Mouse (Mus musculus) cortical plate, adult 2 months (tissue): ENCODE measurements at regions not wholly inside any gene's neighbourhood (a gene's known extent, or its start where the extent isn't known, plus 50 kb on each side); places are given as distances from the start of the nearest gene placed in this dataset.
"Not testable (repeated sequence)": the region's sequence is repeated elsewhere in the genome, so short reads cannot be mapped to it uniquely, and the experiment has no call there.

Experiments
- H3K27ac ChIP-seq: fragments of 200-500 bp; 2 replicates; pipeline ENCODE4 v1.5.1; 2012; ENCODE audit warnings: low read length, control low read depth, inconsistent platforms; ENCODE audit not compliant: insufficient read depth
- H3K4me1 ChIP-seq: fragments of 200-500 bp; 2 replicates; pipeline ENCODE4 v1.6.1; 2011; ENCODE audit warnings: low read length; ENCODE audit not compliant: control insufficient read depth, insufficient read depth
- H3K4me3 ChIP-seq: fragments of 200-500 bp; 2 replicates; pipeline ENCODE4 v1.5.1; 2011; ENCODE audit warnings: mild to moderate bottlenecking, low read length, control low read depth; ENCODE audit not compliant: insufficient read depth
- CTCF ChIP-seq: fragments of 200-500 bp; IDR thresholded peaks from 2 replicates; pipeline ENCODE4 v1.5.1; 2011; ENCODE audit warnings: mild to moderate bottlenecking, control low read depth, low read length; ENCODE audit not compliant: insufficient read depth; ENCODE audit errors: extremely low read depth
- POLR2A ChIP-seq: fragments of 200-500 bp; IDR thresholded peaks from 2 replicates; pipeline ENCODE4 v1.6.1; 2011; ENCODE audit warnings: mild to moderate bottlenecking, low read length, control low read depth; ENCODE audit not compliant: insufficient read depth; ENCODE audit errors: extremely low read depth

- H3K4me3 ChIP-seq, result no peak overlapping the region
- H3K4me1 ChIP-seq, result no peaks in the 10 kb centered on the region
- TF ChIP-seq CTCF (no peak), POLR2A (no peak)
- H3K27ac ChIP-seq, result no peak overlapping the region
These were observed 233.7 kb downstream of the Matn1 start for GRCm38 (mm10) chr4:131177889-131178288.

- not testable (repeated sequence) for H3K4me1 ChIP-seq, H3K4me3 ChIP-seq, H3K27ac ChIP-seq
- 0 out of 2 replicates have a peak, but pooled peaks have one; percentile 2 for TF ChIP-seq CTCF
These were observed 234.5 kb downstream of the Matn1 start for GRCm38 (mm10) chr4:131178642-131179041.

DNA sequence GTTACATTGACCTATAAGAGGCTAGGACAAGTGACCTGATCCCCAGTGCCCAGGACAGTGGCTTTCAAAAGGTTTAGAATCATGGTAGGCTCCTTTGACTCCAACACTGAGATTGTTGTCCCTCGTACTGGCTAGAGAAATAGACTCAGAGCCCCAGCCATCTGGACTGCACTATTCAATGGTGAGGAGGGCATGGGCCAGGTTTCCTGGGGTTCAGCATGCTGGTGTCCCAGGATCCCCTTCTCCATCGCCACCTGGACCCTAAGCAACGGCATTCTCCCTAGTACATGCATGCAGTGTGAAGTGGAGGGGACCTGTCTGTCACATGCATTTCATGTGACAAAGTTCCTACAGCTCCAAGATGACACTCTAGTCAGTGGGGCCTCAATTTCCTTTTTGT, 243.9 kb downstream of the Matn1 start:
- Histone ChIP-seq H3K4me3 (no peak overlapping the region), H3K4me1 (no peaks in the 10 kb centered on the region), H3K27ac (no peak overlapping the region)
- TF ChIP-seq CTCF, result no peak
- TF ChIP-seq POLR2A, result no peak

- Histone ChIP-seq H3K4me1 (no peaks in the 10 kb centered on the region), H3K4me3 (no peak overlapping the region), H3K27ac (no peak overlapping the region)
- TF ChIP-seq CTCF (no peak), POLR2A (no peak)
These were observed 247.1 kb downstream of the Matn1 start for GRCm38 (mm10) chr4:131191106-131191880.

DNA sequence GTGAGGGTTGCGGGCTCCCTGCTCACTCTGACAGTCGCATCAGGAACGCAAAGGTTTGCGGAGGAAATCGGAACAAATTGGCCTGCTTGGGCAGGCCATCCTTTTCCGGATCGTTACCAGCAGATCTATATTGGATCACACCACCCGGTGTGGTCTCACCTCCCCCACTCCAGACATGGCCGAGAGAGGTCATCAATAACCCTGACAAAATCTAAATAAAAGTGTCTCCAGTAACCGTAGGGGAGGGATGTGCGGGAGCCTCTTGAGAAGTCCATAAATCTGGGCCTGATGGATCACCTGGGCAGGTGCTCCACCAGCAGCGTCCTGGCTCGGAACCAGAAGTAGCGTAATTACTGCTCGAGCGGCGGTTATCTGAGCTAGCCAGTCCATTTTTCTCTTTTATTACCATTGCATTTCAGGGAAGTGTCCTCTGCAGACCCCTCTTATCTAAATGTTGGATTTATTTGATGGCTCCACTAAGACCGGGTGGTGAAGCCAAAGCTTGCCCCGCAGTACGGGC, 249.8 kb downstream of the Matn1 start:
- H3K27ac ChIP-seq, result no peak overlapping the region
- TF ChIP-seq POLR2A, result no peak
- TF ChIP-seq CTCF, result no peak
- H3K4me1 ChIP-seq, result no peaks in the 10 kb centered on the region
- no peak overlapping the region for H3K4me3 ChIP-seq

- Histone ChIP-seq H3K27ac (no peak overlapping the region), H3K4me1 (no peaks in the 10 kb centered on the region), H3K4me3 (no peak overlapping the region)
- TF ChIP-seq POLR2A (no peak), CTCF (no peak)
These were observed 252.0 kb downstream of the Matn1 start for GRCm38 (mm10) chr4:131196147-131196546.

- TF ChIP-seq CTCF (no peak), POLR2A (no peak)
- H3K4me3 ChIP-seq, result no peak overlapping the region
- peaks cover 2% of the 10 kb centered on the region for H3K4me1 ChIP-seq
- no peak overlapping the region for H3K27ac ChIP-seq
These were observed 259.5 kb downstream of the Matn1 start for GRCm38 (mm10) chr4:131203721-131204120.

DNA sequence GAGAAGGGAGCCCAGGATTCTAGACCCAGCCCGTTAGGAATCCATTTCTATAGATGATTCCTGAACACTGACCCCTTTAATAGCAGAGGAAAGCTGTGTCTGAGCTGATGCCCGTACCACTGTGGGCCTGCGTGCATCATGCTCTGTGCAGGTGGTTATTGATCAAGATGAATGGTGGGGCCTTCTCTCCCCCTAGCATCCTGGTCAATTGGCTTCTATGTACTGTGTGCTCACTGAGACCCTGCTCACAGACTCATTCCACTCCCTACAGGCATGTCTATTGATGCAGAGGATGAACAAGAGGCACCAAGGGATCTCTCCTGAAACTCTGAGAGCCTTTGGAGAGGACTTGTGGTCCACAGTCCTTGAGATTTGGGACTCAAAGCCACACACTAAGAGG, 260.5 kb downstream of the Matn1 start:
- H3K4me3 ChIP-seq, result no peak overlapping the region
- peaks cover 2% of the 10 kb centered on the region for H3K4me1 ChIP-seq
- no peak overlapping the region for H3K27ac ChIP-seq
- TF ChIP-seq POLR2A, result no peak
- no peak for TF ChIP-seq CTCF

DNA sequence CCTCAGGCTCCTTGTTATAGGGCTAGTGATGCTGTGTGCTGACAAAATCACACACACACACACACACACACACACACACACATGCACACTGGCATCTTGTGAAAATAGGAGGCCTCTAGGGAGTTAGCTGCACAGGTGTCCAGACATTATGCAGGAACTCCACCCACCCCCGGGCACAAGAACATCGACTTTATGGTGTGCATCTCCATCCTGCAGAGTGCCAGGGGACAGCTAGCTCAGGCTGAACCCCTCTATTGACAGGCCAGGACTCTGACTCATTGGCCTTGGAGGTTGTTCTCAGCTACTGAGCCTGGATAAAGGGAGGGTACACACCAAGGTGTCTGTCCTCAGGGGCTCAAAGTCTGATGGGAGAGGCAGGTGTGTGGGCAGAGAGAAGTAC, 260.9 kb downstream of the Matn1 start:
- Histone ChIP-seq H3K4me3 (no peak overlapping the region), H3K4me1 (peaks cover 2% of the 10 kb centered on the region), H3K27ac (no peak overlapping the region)
- no peak for TF ChIP-seq POLR2A
- TF ChIP-seq CTCF, result no peak

DNA sequence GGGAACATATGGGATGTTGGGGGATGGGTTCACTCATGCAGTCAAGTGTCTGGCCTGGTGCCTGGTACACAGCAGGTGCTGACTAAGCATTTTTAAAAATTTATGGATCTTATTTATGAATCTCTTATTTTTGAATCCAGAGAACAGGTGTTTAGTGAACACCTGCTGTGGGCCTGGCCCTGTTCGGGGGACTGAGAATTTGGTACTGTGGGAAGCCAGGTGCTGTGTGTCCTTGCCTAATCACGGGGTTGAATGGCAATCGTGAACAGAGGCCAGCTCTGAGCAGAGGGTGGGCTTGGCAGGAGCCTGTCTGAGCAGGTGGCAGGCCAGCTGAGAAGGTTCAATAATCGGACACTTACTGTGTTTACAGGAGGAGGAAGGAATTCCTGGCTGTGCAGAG, 261.5 kb downstream of the Matn1 start:
- TF ChIP-seq CTCF (no peak), POLR2A (no peak)
- Histone ChIP-seq H3K4me1 (peaks cover 2% of the 10 kb centered on the region), H3K4me3 (no peak overlapping the region), H3K27ac (no peak overlapping the region)
